Mouse (Mus musculus) ES-Bruce4 (cell line): Measurements from ENCODE around the gene Glyctk.

Source experiments
- CTCF ChIP-seq: IDR thresholded peaks from one replicate; pipeline ENCODE4 v1.8.1; 2011; ENCODE audit warnings: low read depth, low read length
- EP300 ChIP-seq: IDR thresholded peaks from 2 replicates; pipeline ENCODE4 v1.6.1; 2011; ENCODE audit warnings: low read depth, low read length; ENCODE audit not compliant: insufficient read depth

DNA sequence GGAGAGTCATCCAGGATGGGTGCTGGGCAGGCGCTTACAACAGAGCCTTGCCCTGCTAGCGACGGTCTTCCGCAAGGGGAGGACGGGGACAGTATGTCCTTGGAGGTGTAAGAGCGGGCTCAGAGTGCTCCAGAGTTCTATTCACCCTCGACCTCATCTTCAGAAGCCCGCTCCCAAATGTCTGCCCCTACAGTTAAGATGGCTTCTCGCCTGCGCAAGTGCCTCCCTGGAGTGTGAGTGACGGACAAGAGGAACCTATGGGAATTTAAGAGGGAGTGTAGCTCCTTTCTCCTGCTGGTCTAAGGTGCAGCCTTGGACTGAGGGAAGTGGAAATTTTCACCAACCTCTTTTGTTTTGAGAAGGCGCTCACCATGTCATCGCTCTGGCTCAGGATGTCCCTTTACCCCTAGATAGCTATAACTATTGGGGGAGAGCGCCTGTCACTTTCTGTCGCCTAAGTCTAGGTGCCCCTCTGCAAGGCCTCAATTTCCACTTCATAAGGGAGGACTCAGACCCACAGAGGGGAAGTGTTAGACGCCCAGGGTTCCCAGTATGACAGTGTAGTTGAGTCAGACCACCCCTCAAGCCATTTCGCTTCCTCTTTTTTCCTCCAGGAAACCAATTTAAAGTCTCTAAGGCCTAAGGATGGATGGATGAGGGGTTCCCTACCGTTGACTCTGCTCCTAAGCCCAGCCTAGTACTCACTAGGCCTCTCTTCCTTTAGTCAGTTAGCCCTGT is 41.8 kb upstream of the Glyctk start, which contains the start of gene Ppm1m:
- TF ChIP-seq CTCF (no peak), EP300 (no peak)
